Mouse (Mus musculus) neural tube, embryonic 12.5 days (tissue): ENCODE results near the gene Tgfbr3. TPM values are rescaled to one million over a fixed set of nuclear protein-coding genes. Genes with fewer than 3 reads are reported as not detected.

Source experiments
- ATAC-seq: fragments of 200-750 bp; cut with Nextera tagmentation; 2 replicates; pipeline ENCODE4 v1.8.0; 2017; ENCODE audit warnings: low read depth, mild to moderate bottlenecking, moderate TSS enrichment, moderate library complexity; ENCODE audit not compliant: low FRiP score
- H3K27ac ChIP-seq: fragments of 300-500 bp; sonication (generic); 2 replicates; pipeline ENCODE4 v1.5.1; 2016
- H3K27me3 ChIP-seq: fragments of 300-500 bp; sonication (generic); replicated peaks from 2 replicates; pipeline ENCODE4 v1.6.1; 2016; ENCODE audit warnings: mild to moderate bottlenecking
- H3K36me3 ChIP-seq: fragments of 300-500 bp; sonication (generic); 2 replicates; pipeline ENCODE4 v1.6.1; 2016; ENCODE audit warnings: mild to moderate bottlenecking
- H3K4me1 ChIP-seq: fragments of 300-500 bp; sonication (generic); 2 replicates; pipeline ENCODE4 v1.6.1; 2016
- H3K4me2 ChIP-seq: fragments of 300-500 bp; sonication (generic); replicated peaks from 2 replicates; pipeline ENCODE4 v1.6.1; 2016; ENCODE audit warnings: mild to moderate bottlenecking
- H3K4me3 ChIP-seq: fragments of 300-500 bp; sonication (generic); 2 replicates; pipeline ENCODE4 v1.5.1; 2016
- H3K9ac ChIP-seq: fragments of 300-500 bp; sonication (generic); 2 replicates; pipeline ENCODE4 v1.6.1; 2016; ENCODE audit warnings: mild to moderate bottlenecking
- H3K9me3 ChIP-seq: fragments of 300-500 bp; sonication (generic); 2 replicates; pipeline ENCODE4 v1.6.1; 2016; ENCODE audit warnings: mild to moderate bottlenecking
- WGBS: fragments of 180-500 bp; shearing (Covaris S2); methylation state at CpG from one replicate; pipeline ENCODE4 v1.1.7; 2016; 5-methylcytosine and 5-hydroxymethylcytosine counted together
- polyA plus RNA-seq: library from polyadenylated mRNA; unstranded; fragments of >200 nt; fragmentation: Nextera tagmentation; extraction: Ambion mirVana; gene quantifications from 2 replicates; pipeline ENCODE4 v1.2.1, GENCODE M21; 2016

The Tgfbr3 gene
- polyA plus RNA-seq, 1 experiment from 2014 or later = 8.8 TPM

DNA sequence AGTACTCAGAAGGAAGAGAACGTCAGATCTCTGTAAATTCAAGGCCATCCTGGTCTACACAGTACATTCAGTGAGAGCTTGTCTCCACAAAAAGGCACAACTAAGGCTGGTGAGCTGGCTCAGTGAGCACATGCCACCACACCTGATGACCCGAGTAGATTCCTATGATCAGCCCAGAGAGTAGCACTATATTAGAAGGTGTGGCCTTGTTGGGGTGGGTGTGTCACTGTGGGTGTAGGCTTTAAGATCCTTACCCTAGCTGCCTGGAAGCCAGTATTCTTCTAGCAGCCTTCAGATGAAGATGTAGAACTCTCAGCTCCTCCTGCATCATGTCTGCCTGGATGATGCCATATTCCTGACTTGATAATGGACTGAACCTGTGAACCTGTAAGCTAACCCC lies 115.9 kb downstream of the Tgfbr3 start:
- ATAC-seq = no peak
- no peaks in the 10 kb centered on the region for H3K27me3 ChIP-seq
- WGBS = 84% methylated on average over 2 of the region's 2 CpGs

DNA sequence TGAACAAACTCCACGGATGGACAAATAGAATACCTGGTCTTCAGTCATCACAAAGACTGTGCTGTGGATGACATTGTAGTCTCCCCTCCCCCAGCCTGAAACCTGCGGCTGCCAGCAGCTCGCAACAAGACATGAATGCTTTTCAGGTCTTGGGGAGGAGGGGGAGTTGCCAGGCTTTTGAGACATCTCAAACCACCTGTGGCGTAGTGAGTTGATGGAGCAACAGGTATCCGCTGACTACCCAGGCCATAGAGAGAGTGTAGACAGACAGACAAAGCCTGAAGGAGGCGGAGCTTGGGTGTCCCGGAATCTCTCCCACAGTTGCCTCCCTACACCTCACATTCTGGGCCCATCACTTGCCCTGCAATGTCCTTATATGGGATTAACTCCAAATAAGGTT lies 117.6 kb downstream of the Tgfbr3 start:
- no peak overlapping the region for H3K9ac ChIP-seq
- no peak overlapping the region for H3K4me3 ChIP-seq
- no peaks in the 10 kb centered on the region for H3K36me3 ChIP-seq
- no peak for ATAC-seq
- no peaks in the 10 kb centered on the region for H3K9me3 ChIP-seq
- no peak overlapping the region for H3K27ac ChIP-seq
- H3K27me3 ChIP-seq = no peaks in the 10 kb centered on the region
- 69% methylated on average over 7 of the region's 7 CpGs for WGBS
- H3K4me1 ChIP-seq = peaks cover 13% of the 10 kb centered on the region
- no peak overlapping the region for H3K4me2 ChIP-seq

More for the DNA sequence above, 115.9 kb downstream of the Tgfbr3 start:
- Histone ChIP-seq H3K36me3 (no peaks in the 10 kb centered on the region), H3K4me1 (peaks cover 4% of the 10 kb centered on the region; the same call in 1 of the 2 replicates), H3K4me3 (no peak overlapping the region), H3K9me3 (no peaks in the 10 kb centered on the region), H3K27ac (no peak overlapping the region), H3K9ac (no peak overlapping the region), H3K4me2 (no peak overlapping the region)

DNA sequence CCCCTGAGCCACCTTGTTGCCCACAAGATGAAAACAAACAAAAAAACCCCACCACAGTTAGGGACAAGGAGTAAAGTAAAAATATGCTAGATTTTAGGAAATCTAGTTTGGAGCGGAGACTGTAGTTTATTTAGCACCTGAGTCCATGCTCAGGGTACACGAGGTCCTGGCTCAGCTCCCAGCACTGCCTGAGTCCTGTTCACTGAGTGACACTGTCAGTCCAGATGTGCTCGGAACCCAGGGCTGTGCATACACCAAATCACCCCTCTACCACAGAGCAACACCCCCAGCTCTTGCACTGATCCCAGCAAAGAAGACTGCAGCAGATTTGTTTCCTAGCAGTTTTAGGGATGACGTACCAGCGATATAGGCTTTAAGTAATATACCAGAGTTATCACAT lies 119.6 kb downstream of the Tgfbr3 start:
- ATAC-seq = no peak
- Histone ChIP-seq H3K27me3 (no peaks in the 10 kb centered on the region), H3K27ac (no peak overlapping the region), H3K9ac (no peak overlapping the region), H3K4me2 (no peak overlapping the region), H3K36me3 (no peaks in the 10 kb centered on the region), H3K4me1 (peaks cover 14% of the 10 kb centered on the region), H3K9me3 (no peaks in the 10 kb centered on the region), H3K4me3 (no peak overlapping the region)
- WGBS = 84% methylated on average over 5 of the region's 5 CpGs

DNA sequence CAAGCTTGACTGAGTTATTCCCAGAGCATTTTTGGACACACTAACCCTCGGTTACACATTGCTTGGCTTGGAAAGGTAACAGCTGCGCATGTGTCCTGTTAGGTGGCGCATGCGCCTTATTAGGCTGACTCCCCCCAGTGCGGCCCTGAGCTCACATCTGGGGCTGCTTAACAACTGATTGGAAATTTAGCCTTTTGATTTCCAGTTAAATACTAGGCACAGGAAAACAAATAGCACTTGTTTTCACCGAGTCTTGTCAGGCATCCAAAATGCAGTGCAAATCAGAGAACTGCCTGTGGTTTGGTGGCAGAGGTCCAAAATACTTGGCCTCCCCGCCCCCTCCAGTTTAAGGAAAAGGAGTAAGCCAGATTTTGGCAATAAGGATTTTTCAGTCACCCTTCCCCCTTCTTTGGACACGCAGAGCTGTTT lies 121.5 kb downstream of the Tgfbr3 start:
- Histone ChIP-seq H3K27me3 (no peaks in the 10 kb centered on the region), H3K4me2 (no peak overlapping the region), H3K36me3 (no peaks in the 10 kb centered on the region), H3K4me3 (no peak overlapping the region), H3K9me3 (no peaks in the 10 kb centered on the region), H3K9ac (no peak overlapping the region), H3K4me1 (peaks cover 14% of the 10 kb centered on the region), H3K27ac (no peak overlapping the region)
- WGBS = 51% methylated on average over 8 of the region's 8 CpGs
- ATAC-seq = no peak

DNA sequence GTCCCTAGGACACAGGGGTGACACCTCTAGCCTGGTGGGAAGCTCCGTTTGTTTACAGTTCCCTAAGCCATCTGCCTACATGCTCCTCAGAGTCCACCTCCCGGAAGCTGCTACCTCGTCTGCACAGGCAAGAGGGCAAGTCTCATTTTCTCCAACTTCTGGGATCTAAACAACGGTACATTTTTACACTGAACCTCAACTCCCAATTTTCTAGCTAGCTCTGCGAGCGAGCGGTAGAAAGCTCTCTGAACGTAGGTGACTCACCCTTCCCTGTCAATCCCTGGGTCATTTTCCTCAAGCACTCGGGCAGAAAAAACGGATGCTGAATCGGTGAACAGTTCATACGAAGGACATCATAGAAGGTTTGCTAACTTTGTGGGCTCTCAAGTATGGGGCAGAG lies 122.1 kb downstream of the Tgfbr3 start:
- 72% methylated on average over 12 of the region's 12 CpGs for WGBS
- no peak overlapping the region for H3K27ac ChIP-seq
- H3K9ac ChIP-seq = no peak overlapping the region
- peaks cover 14% of the 10 kb centered on the region for H3K4me1 ChIP-seq
- no peaks in the 10 kb centered on the region for H3K9me3 ChIP-seq
- no peaks in the 10 kb centered on the region for H3K27me3 ChIP-seq
- no peak for ATAC-seq
- no peak overlapping the region for H3K4me2 ChIP-seq
- H3K36me3 ChIP-seq = no peaks in the 10 kb centered on the region
- H3K4me3 ChIP-seq = no peak overlapping the region

DNA sequence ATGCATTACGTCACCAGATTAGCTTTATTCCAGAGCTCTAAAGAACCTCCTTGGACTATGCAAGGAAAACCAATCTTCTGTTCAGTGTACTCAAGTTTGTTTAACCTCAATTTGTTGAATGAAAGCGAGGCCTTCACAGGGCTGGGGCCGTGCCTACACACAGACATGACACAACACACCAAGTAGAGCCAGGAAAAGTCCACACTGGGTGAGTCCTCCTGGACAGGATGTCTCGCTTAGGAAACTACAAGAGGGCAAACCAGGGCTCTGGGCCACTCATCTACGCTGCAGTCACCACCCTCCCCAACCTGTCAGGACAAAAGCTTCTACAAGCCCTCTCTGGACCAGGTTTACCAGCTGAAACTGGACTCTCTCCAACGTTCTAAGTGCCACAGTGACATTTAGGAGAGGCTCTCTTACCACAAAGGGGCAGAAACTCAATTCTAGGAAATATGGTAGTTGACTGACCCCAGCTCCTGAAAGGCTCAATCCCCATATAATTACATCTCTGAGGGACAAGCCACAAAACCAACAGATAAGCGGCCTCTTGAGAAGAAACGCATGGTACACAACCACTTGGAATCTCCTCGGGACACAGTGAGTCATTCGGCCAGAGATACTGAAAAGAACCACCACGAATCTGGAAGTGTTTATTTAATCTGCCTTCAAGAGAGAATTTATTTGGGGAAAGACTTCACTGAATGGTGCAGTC lies 122.6 kb downstream of the Tgfbr3 start:
- Histone ChIP-seq H3K4me2 (no peak overlapping the region), H3K9me3 (no peaks in the 10 kb centered on the region), H3K36me3 (no peaks in the 10 kb centered on the region), H3K27me3 (no peaks in the 10 kb centered on the region), H3K4me1 (peaks cover 14% of the 10 kb centered on the region), H3K4me3 (no peak overlapping the region), H3K9ac (no peak overlapping the region), H3K27ac (no peak overlapping the region)
- no peak for ATAC-seq
- WGBS = 76% methylated on average over 11 of the region's 11 CpGs

DNA sequence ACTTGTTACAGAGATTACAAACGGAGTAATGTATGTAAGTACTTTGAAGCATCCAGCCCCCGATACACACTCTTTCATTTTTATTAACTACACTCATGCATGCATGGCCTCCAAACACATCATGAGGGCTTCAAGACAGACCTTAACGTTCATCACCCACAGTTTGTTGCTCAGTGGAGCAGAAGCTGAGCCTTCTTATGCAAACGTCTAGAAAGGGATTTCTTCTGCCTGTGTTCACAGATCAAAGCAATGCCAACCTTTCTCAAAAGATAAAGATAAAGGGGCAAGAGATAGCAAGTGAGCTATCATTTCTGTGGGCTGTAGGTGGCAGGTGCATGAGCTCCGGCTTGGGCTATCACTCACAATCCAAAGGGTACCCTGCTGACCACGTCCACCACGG lies 123.7 kb downstream of the Tgfbr3 start:
- no peak overlapping the region for H3K4me3 ChIP-seq
- no peak for ATAC-seq
- peaks cover 14% of the 10 kb centered on the region for H3K4me1 ChIP-seq
- no peaks in the 10 kb centered on the region for H3K36me3 ChIP-seq
- H3K27me3 ChIP-seq = no peaks in the 10 kb centered on the region
- 80% methylated on average over 7 of the region's 7 CpGs for WGBS
- no peak overlapping the region for H3K27ac ChIP-seq
- no peak overlapping the region for H3K4me2 ChIP-seq
- H3K9me3 ChIP-seq = no peaks in the 10 kb centered on the region
- H3K9ac ChIP-seq = no peak overlapping the region

DNA sequence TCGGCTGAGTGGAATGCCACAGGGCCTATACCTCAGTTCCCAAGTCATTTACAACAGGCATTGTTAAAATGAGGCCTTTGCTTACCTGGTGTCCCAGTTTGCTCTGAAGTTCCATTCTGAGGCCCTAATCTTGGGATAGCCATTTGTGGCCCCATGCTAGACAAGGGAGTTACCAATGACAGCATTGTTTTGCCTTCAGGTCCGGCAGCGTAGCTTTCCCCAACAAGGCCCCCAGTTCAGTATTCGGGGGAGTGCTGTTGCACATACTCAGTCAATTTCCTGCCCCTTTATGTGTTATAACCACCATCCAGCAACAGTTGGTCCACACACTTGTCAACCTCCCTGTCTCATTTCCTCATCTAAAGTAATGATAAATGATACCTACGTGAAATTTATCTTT lies 124.2 kb downstream of the Tgfbr3 start:
- no peak overlapping the region for H3K4me3 ChIP-seq
- 89% methylated on average over 5 of the region's 5 CpGs for WGBS

DNA sequence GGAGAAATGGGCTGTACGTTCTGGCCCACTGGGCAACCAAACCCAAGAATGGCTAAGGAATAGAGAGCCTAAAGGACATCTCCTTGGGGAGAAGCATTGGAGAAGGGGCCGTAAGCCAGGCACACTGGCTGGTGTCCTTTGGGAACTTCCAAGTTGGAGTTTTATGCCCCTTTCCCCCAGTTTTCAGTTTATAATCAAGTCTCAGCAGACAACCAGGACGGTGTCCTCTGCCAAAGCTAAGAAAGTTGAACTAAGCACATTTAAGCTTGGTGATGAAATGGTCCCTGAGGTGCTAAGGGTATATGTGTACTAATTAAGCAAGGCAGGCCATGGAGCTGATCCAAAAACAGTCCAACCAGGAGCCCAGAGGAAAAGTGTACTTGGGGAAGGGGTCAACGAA lies 124.6 kb downstream of the Tgfbr3 start:
- Histone ChIP-seq H3K4me3 (no peak overlapping the region), H3K4me2 (no peak overlapping the region), H3K4me1 (peaks cover 14% of the 10 kb centered on the region), H3K9ac (no peak overlapping the region), H3K9me3 (no peaks in the 10 kb centered on the region), H3K27ac (no peak overlapping the region), H3K36me3 (no peaks in the 10 kb centered on the region), H3K27me3 (no peaks in the 10 kb centered on the region)
- 90% methylated on average over 4 of the region's 4 CpGs for WGBS
- ATAC-seq = no peak

More for the DNA sequence above, 124.2 kb downstream of the Tgfbr3 start:
- Histone ChIP-seq H3K4me2 (no peak overlapping the region), H3K27me3 (no peaks in the 10 kb centered on the region), H3K36me3 (no peaks in the 10 kb centered on the region), H3K9ac (no peak overlapping the region), H3K9me3 (no peaks in the 10 kb centered on the region), H3K4me1 (peaks cover 14% of the 10 kb centered on the region), H3K27ac (no peak overlapping the region)
- ATAC-seq = no peak

DNA sequence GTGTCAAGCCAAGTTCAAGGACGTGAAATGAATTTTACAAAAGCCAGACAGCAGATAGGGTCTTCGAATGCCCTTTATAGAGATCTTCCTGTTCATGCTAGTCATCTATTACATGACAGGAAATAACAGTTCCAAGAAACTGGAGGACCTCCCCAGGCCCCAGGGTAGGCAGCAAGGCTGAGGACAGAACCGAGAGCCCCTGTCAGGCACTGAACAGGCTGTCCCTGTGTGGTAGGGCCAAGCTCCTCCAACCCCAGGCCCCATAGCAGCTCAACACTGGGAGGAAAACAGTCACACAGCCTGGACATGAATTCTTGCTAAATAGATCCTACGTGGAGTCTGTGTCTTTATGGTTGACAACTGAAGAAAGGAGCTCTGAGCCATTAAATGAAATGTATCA lies 125.3 kb downstream of the Tgfbr3 start:
- ATAC-seq = no peak
- Histone ChIP-seq H3K9me3 (no peaks in the 10 kb centered on the region), H3K36me3 (no peaks in the 10 kb centered on the region), H3K4me1 (peaks cover 14% of the 10 kb centered on the region), H3K27me3 (no peaks in the 10 kb centered on the region), H3K4me2 (no peak overlapping the region), H3K27ac (no peak overlapping the region), H3K9ac (no peak overlapping the region), H3K4me3 (no peak overlapping the region)
- WGBS = 85% methylated on average over 4 of the region's 4 CpGs

DNA sequence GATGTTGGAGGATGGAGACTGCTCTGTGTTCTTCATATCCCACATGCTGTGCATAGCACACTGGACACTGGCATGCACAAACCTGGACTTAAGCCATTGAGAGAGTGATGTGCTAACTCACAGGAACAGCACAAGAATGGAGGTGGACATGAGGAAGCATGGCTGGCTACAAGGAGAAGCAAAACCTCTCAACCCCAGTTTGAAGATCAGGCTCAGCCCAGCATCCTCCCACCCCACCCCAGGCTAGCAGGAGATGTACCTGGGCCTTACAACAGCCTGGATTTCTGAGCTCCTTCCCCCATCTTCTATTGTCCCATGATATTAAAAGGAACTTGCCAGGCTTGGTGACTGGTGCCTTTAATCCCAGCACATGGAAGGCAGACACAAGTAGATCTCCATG lies 126.1 kb downstream of the Tgfbr3 start:
- Histone ChIP-seq H3K4me1 (peaks cover 14% of the 10 kb centered on the region), H3K4me3 (no peak overlapping the region), H3K9me3 (no peaks in the 10 kb centered on the region), H3K27me3 (no peaks in the 10 kb centered on the region), H3K36me3 (no peaks in the 10 kb centered on the region), H3K4me2 (no peak overlapping the region), H3K27ac (no peak overlapping the region), H3K9ac (no peak overlapping the region)
- ATAC-seq = no peak

DNA sequence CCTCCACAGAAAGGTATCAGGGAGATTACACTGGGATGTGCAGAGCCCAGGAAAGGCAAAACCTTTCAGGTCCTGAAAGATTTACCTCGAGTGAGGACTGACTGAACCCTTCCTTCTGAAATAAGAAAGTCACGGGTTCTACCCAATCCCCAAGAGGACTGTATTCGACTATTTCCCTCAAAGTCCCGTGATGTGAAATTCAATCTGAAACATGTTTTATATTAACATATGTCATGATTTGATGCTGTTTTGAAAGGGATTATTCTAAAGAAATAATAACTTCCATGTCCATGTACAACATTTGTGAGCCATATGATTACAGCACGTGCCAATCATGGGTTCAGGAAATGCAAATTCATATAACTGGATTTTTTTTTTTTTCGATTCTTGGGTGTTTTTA lies 126.6 kb downstream of the Tgfbr3 start:
- H3K4me3 ChIP-seq = no peak overlapping the region
- no peak overlapping the region for H3K4me2 ChIP-seq
- no peaks in the 10 kb centered on the region for H3K36me3 ChIP-seq
- ATAC-seq = no peak
- H3K9ac ChIP-seq = no peak overlapping the region
- no peak overlapping the region for H3K27ac ChIP-seq
- WGBS = 84% methylated on average over 6 of the region's 6 CpGs
- H3K4me1 ChIP-seq = peaks cover 10% of the 10 kb centered on the region
- H3K27me3 ChIP-seq = no peaks in the 10 kb centered on the region
- no peaks in the 10 kb centered on the region for H3K9me3 ChIP-seq

DNA sequence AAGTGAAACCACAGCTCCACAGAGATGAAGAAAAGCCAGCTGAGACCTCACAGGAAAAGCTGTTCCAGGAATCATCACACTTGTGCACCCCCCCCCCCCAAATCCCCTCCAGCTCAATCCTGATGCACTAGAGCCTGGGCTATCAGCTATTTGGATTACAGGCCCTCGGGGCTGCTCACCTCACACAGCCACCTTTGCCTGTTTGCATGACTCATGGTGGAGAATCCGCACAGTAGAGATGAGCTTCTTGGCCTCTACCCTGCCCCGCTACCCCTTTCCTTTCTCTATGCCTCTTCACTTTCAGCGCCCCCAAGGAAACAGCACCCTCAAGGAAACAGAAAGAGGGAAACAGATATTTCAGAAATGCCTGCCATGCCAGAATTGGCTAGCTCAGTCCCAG lies 127.1 kb downstream of the Tgfbr3 start:
- no peak overlapping the region for H3K27ac ChIP-seq
- no peak overlapping the region for H3K4me2 ChIP-seq
- H3K9me3 ChIP-seq = no peaks in the 10 kb centered on the region
- H3K4me1 ChIP-seq = peaks cover 8% of the 10 kb centered on the region
- no peak overlapping the region for H3K4me3 ChIP-seq
- no peaks in the 10 kb centered on the region for H3K36me3 ChIP-seq
- no peak overlapping the region for H3K9ac ChIP-seq
- ATAC-seq = no peak
- no peaks in the 10 kb centered on the region for H3K27me3 ChIP-seq
- 93% methylated on average over 4 of the region's 4 CpGs for WGBS
